Mouse (Mus musculus) lung, postnatal 0 days (tissue): ENCODE results near the gene Cnpy1.

ENCODE experiments used
- CTCF ChIP-seq: IDR thresholded peaks from 2 replicates; pipeline ENCODE4 v1.5.1; 2016; ENCODE audit warnings: antibody characterized with exemption, mild to moderate bottlenecking
- EP300 ChIP-seq: IDR thresholded peaks from 2 replicates; pipeline ENCODE4 v1.6.1; 2016; ENCODE audit warnings: antibody characterized with exemption, mild to moderate bottlenecking, control low read depth

DNA sequence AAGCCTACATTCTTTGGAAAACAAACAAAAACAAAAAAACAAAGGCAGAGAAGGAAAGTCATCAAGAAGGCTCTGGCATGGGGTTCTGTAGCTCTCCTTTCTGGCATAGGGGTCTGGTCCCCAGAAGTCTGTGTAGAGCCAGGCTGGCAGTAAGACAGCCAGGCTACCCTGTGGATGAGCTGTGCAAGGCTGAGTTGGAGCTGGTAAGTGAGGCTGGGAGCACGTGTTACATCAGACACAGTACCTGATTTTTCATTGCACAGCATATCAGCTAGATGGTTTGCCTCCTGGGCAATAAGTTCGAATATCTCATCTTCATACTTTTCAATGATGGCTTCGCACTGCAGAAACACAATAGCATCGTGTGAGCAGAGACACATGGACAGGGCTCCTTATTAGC, 38.6 kb downstream of the Cnpy1 start:
- no peak for TF ChIP-seq CTCF
- no peak for TF ChIP-seq EP300
